Mouse (Mus musculus): ENCODE results near the gene Apol7e. TPM values are rescaled to one million over a fixed set of nuclear protein-coding genes. Genes with fewer than 3 reads are reported as not detected.
"Not testable (repeated sequence)": the region's sequence is repeated elsewhere in the genome, so short reads cannot be mapped to it uniquely, and the experiment has no call there.

Gene Apol7e
- total RNA-seq, 2 experiments from 2014 or later = not detected

- DNase-seq (ENCODE audit: low spot score in 2 of 2) = no peak
Observed at GRCm38 (mm10) chr15:77740511-77741297, 42.0 kb downstream of the Apol7e start.

GRCm38 (mm10) chr15:77741556-77741955 is 42.9 kb downstream of the Apol7e start:
- not testable (repeated sequence) for DNase-seq (ENCODE audit: low spot score in 2 of 2)

GRCm38 (mm10) chr15:77744632-77745031 is 46.0 kb downstream of the Apol7e start:
- no peak for DNase-seq (ENCODE audit: low spot score in 2 of 2)

DNA sequence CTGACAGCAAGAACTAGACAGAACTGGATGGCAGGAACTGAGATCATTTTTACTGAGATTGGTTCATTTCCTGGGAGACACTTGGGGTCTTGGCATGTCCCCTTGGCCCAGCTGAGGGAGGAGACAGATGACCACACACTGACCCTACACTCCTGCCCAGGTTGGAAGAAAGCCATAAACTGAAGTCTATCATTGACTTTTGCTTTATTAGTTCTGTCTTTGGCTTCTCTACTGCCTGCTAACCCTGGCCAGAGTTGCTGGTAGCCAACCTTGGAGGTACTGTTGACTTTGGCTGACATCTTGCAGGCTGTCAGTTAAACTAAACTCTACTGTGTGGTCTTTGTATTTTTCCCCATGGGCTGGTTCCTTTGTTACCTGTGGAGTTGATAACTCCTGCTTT is 46.4 kb downstream of the Apol7e start:
- DNase-seq (ENCODE audit: low spot score in 2 of 2) = no peak

DNA sequence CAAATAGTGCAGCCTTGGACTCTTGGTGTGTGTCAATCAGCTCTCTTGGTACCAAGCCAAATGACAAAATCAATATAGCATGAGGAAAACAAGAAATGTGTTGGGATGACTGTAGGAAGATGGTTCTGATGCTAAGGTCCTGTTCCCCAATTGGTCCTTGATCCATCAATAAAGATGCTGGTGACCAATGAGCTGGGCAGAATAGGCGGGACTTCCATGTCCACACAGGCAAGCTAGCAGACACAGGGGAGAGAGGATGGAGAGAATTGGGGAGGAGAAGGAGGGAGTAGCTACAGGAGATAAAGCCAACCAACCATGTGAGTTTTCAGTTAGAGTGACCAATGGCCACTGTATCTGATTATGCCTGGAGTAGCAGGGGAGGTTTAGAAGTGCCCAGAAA is 47.7 kb downstream of the Apol7e start:
- DNase-seq (ENCODE audit: low spot score in 2 of 2) = no peak

GRCm38 (mm10) chr15:77748414-77748813 is 49.8 kb downstream of the Apol7e start:
- DNase-seq (ENCODE audit: low spot score in 2 of 2) = no peak

- no peak for DNase-seq (ENCODE audit: low spot score in 2 of 2)
Observed at GRCm38 (mm10) chr15:77749717-77750116, 51.1 kb downstream of the Apol7e start.

- peak in 1 of 2 experiments; percentile 61 for DNase-seq (ENCODE audit: low spot score in 2 of 2)
Observed at GRCm38 (mm10) chr15:77750461-77750860, 51.8 kb downstream of the Apol7e start.

- DNase-seq (ENCODE audit: low spot score in 2 of 2) = no peak
Observed at GRCm38 (mm10) chr15:77752443-77752842, 53.8 kb downstream of the Apol7e start.

- DNase-seq (ENCODE audit: low spot score in 2 of 2) = no peak
Observed at GRCm38 (mm10) chr15:77755132-77755531, 56.5 kb downstream of the Apol7e start.

GRCm38 (mm10) chr15:77756081-77756480 is 57.4 kb downstream of the Apol7e start:
- no peak for DNase-seq (ENCODE audit: low spot score in 2 of 2)

DNA sequence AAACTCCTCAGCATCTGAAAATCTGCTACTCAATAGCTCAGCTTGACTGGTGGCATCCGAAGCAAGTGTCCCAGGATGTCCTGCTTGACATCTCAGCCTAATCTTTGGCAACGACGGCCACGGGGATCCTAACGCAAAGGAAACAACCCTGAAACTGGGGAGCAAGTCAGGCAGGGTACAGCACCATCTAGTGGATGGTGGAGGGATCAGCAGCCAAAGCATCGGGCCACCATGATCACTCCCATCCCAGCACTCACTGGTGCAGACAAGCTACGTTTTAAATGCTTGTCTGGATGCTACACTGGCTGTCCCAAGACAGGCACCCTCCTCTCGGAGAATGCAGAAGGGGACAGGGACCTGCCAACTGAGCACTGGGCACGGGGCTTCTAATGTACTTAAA is 58.2 kb downstream of the Apol7e start, which contains the start of gene Apol8:
TSS of gene Apol8 (minus strand) at position 156 of the 400 bp plus-strand sequence.
- DNase-seq (ENCODE audit: low spot score in 2 of 2) = peak in 1 of 2 experiments; percentile 87

GRCm38 (mm10) chr15:77757586-77758226 is 59.0 kb downstream of the Apol7e start:
- no peak for DNase-seq (ENCODE audit: low spot score in 2 of 2)

DNA sequence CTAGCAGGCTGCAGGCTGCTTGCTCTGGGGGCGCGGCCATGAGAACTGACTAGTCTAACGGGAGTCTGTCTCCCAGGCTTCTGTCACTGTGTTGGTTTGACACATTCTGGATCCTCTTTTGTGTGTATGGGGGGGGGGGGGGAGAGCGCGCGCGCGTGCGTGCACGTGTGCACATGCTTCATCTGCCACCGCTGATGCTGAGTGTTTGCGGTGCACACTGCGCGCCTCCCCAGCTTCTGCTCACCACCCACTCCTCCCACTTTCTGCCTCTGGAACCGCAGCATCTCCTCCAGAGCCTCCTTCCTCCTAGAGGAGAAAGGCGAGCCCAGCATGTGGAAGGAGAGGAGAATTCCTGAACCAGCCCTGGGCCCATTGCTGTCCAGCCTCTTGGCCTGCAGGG is 61.4 kb downstream of the Apol7e start:
- no peak for DNase-seq (ENCODE audit: low spot score in 2 of 2)

GRCm38 (mm10) chr15:77761083-77761482 is 62.4 kb downstream of the Apol7e start:
- no peak for DNase-seq (ENCODE audit: low spot score in 2 of 2)

DNA sequence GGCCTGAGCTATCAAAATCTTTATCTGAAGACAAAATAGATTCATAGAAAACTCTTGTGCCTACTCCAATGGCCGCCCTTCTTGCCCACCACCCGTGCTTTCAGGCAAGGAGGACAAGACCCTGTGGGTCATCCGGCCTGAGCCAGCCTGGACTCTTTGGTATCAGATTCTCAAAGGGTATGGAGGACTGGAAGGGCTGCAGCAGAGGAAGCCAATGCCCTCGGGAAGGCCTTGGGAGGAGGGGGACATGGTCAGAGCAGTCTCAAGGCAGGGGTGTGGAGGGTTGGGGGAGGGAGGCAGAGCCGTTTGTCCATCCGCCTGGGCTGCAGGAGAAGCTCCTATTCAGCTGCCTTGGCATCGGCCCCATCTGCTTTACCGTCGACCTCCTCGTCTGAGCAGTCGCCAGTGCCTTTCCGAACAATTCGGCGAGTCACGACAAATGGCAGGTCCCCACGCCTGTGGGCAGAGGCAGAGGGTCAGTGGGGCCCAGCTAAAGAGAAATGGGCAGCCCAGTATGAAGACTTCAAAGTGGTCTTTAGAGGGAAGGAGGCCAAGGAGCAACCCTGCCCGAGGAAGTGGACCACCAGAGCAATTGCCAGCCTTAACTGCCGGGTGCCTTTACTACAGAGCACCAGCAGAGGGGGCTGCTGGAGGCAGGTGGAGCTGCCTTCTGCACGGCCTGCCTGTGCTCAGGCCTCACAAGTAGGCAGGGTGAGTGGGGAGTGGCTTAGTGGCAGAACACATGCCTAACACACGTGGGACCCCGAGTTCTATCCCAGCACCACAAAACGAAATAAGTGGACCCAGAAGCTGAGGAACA is 63.1 kb downstream of the Apol7e start:
- peak in 1 of 2 experiments; percentile 55 for DNase-seq (ENCODE audit: low spot score in 2 of 2)

DNA sequence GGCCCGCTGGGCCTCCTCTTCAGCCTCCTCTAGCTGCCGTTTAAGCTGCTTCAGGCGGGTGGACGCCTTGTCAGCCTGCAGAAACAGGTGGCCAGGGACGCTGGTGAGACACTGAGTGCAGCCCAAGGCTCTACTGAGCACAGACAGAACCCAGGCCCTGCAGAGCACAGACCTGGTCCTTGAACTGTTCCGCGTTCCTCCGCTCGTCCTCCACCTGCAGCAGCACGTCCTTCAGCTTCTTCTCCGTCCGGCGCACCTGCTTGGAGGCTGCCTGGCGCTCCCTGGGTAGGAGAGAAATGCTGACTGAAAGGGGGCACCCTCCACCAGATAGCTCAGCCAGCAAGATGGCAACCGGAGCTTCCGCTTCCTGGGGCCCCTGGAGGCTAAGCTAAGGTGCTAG is 64.4 kb downstream of the Apol7e start:
- no peak for DNase-seq (ENCODE audit: low spot score in 2 of 2)

DNA sequence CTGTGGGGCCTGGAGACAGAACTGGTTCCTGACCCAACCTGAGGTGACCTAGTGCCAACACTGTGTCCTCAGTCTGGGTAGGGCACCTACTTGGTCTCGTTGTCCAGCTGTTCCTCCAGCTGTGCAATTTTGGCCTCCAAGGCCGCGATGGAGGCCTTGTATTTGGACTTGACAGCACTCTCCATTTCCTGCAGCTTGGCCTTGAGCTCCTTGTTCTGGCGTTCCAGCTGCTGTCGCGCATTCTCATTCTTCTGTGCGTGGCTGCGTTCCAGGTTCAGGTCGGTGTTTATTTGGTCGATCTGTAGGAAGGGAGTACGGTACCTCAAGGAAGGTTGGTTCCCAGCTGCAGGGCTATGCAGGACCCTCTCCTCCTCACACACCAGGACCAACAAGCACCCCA is 65.0 kb downstream of the Apol7e start:
- DNase-seq (ENCODE audit: low spot score in 2 of 2) = no peak

GRCm38 (mm10) chr15:77764391-77765006 is 65.8 kb downstream of the Apol7e start:
- no peak for DNase-seq (ENCODE audit: low spot score in 2 of 2)

- no peak for DNase-seq (ENCODE audit: low spot score in 2 of 2)
Observed at GRCm38 (mm10) chr15:77765484-77766093, 66.9 kb downstream of the Apol7e start.

- DNase-seq (ENCODE audit: low spot score in 2 of 2) = no peak
Observed at GRCm38 (mm10) chr15:77766981-77767380, 68.3 kb downstream of the Apol7e start.
